Mouse (Mus musculus) intestine, embryonic 15.5 days (tissue): ENCODE results near the gene Wipi1. TPM values are rescaled to one million over a fixed set of nuclear protein-coding genes. Genes with fewer than 3 reads are reported as not detected.
"Not testable (repeated sequence)": the region's sequence is repeated elsewhere in the genome, so short reads cannot be mapped to it uniquely, and the experiment has no call there.

Source experiments
- ATAC-seq: fragments of 200-750 bp; cut with Nextera tagmentation; 2 replicates; pipeline ENCODE4 v1.8.0; 2017; ENCODE audit warnings: moderate TSS enrichment, moderate library complexity
- H3K27ac ChIP-seq: fragments of 300-500 bp; sonication (generic); 2 replicates; pipeline ENCODE4 v1.5.1; 2015; ENCODE audit warnings: mild to moderate bottlenecking, inconsistent platforms
- H3K27me3 ChIP-seq: fragments of 300-500 bp; sonication (generic); replicated peaks from 2 replicates; pipeline ENCODE4 v1.6.1; 2015; ENCODE audit warnings: inconsistent platforms
- H3K36me3 ChIP-seq: fragments of 300-500 bp; sonication (generic); 2 replicates; pipeline ENCODE4 v1.6.1; 2015; ENCODE audit warnings: inconsistent platforms
- H3K4me1 ChIP-seq: fragments of 300-500 bp; sonication (generic); replicated peaks from 2 replicates; pipeline ENCODE4 v1.6.1; 2015; ENCODE audit warnings: inconsistent platforms
- H3K4me2 ChIP-seq: fragments of 300-500 bp; sonication (generic); replicated peaks from 2 replicates; pipeline ENCODE4 v1.6.1; 2015; ENCODE audit warnings: mild to moderate bottlenecking, inconsistent platforms
- H3K4me3 ChIP-seq: fragments of 300-500 bp; sonication (generic); replicated peaks from 2 replicates; pipeline ENCODE4 v1.5.1; 2015; ENCODE audit warnings: inconsistent platforms
- H3K9ac ChIP-seq: fragments of 300-500 bp; sonication (generic); 2 replicates; pipeline ENCODE4 v1.6.1; 2015; ENCODE audit warnings: inconsistent platforms
- H3K9me3 ChIP-seq: fragments of 300-500 bp; sonication (generic); 2 replicates; pipeline ENCODE4 v1.6.1; 2016; ENCODE audit warnings: inconsistent platforms
- WGBS: fragments of 180-500 bp; shearing (Covaris S2); methylation state at CpG from one replicate; pipeline ENCODE4 v1.1.7; 2015; 5-methylcytosine and 5-hydroxymethylcytosine counted together
- polyA plus RNA-seq: library from polyadenylated mRNA; unstranded; fragments of >200 nt; fragmentation: Nextera tagmentation; extraction: Ambion mirVana; gene quantifications from 2 replicates; pipeline ENCODE4 v1.2.1, GENCODE M21; 2015

The Wipi1 gene
- polyA plus RNA-seq, 1 experiment from 2014 or later = 30.4 TPM

GRCm38 (mm10) chr11:109641498-109642222 lies 29.9 kb upstream of the Wipi1 start:
- 71% methylated on average over 5 of the region's 5 CpGs for WGBS
- ATAC-seq = no peak

GRCm38 (mm10) chr11:109635871-109636395 lies 24.2 kb upstream of the Wipi1 start:
- no peaks in the 10 kb centered on the region for H3K9me3 ChIP-seq
- ATAC-seq = no peak
- no peaks in the 10 kb centered on the region for H3K4me1 ChIP-seq
- WGBS = 37% methylated on average over 6 of the region's 6 CpGs
- H3K27me3 ChIP-seq = no peaks in the 10 kb centered on the region
- no peak overlapping the region for H3K4me2 ChIP-seq
- H3K9ac ChIP-seq = no peak overlapping the region
- H3K4me3 ChIP-seq = no peak overlapping the region
- no peaks in the 10 kb centered on the region for H3K36me3 ChIP-seq
- H3K27ac ChIP-seq = no peak overlapping the region

More at GRCm38 (mm10) chr11:109641498-109642222, 29.9 kb upstream of the Wipi1 start:
- Histone ChIP-seq H3K27me3 (no peaks in the 10 kb centered on the region), H3K27ac (no peak overlapping the region), H3K4me1 (no peaks in the 10 kb centered on the region), H3K9me3 (no peaks in the 10 kb centered on the region), H3K9ac (no peak overlapping the region), H3K4me3 (no peak overlapping the region), H3K36me3 (no peaks in the 10 kb centered on the region), H3K4me2 (no peak overlapping the region)

- no peak for ATAC-seq
- Histone ChIP-seq H3K9me3 (no peaks in the 10 kb centered on the region), H3K4me1 (no peaks in the 10 kb centered on the region), H3K9ac (no peak overlapping the region), H3K27ac (no peak overlapping the region), H3K4me3 (no peak overlapping the region), H3K36me3 (no peaks in the 10 kb centered on the region), H3K4me2 (no peak overlapping the region), H3K27me3 (no peaks in the 10 kb centered on the region)
- 71% methylated on average over 9 of the region's 9 CpGs for WGBS
Observed at GRCm38 (mm10) chr11:109634928-109635327, 23.2 kb upstream of the Wipi1 start.

GRCm38 (mm10) chr11:109629021-109629521 lies 17.3 kb upstream of the Wipi1 start:
- ATAC-seq = no peak
- Histone ChIP-seq H3K4me2 (no peak overlapping the region), H3K9ac (no peak overlapping the region), H3K4me1 (no peaks in the 10 kb centered on the region), H3K36me3 (no peaks in the 10 kb centered on the region), H3K9me3 (no peaks in the 10 kb centered on the region), H3K27ac (no peak overlapping the region), H3K27me3 (no peaks in the 10 kb centered on the region), H3K4me3 (no peak overlapping the region)
- WGBS = 53% methylated on average over 10 of the region's 10 CpGs

- no peaks in the 10 kb centered on the region for H3K27me3 ChIP-seq
- 81% methylated on average over 3 of the region's 3 CpGs for WGBS
Observed at GRCm38 (mm10) chr11:109628099-109628498, 16.3 kb upstream of the Wipi1 start.

GRCm38 (mm10) chr11:109627648-109628047 lies 15.9 kb upstream of the Wipi1 start:
- Histone ChIP-seq H3K36me3 (no peaks in the 10 kb centered on the region), H3K27me3 (no peaks in the 10 kb centered on the region), H3K4me3 (no peak overlapping the region), H3K4me2 (no peak overlapping the region), H3K27ac (no peak overlapping the region), H3K9ac (no peak overlapping the region), H3K9me3 (no peaks in the 10 kb centered on the region), H3K4me1 (peaks cover 4% of the 10 kb centered on the region; the same call in 1 of the 2 replicates)
- ATAC-seq = no peak
- WGBS = 91% methylated on average over 4 of the region's 4 CpGs

More at GRCm38 (mm10) chr11:109628099-109628498, 16.3 kb upstream of the Wipi1 start:
- Histone ChIP-seq H3K4me2 (no peak overlapping the region), H3K9me3 (no peaks in the 10 kb centered on the region), H3K36me3 (no peaks in the 10 kb centered on the region), H3K4me3 (no peak overlapping the region), H3K27ac (no peak overlapping the region), H3K4me1 (0 out of 2 replicates have a peak, but pooled peaks cover 2% of the 10 kb centered on the region), H3K9ac (no peak overlapping the region)
- no peak for ATAC-seq

- Histone ChIP-seq H3K27me3 (no peaks in the 10 kb centered on the region), H3K4me3 (no peak overlapping the region), H3K4me2 (no peak overlapping the region), H3K9me3 (no peaks in the 10 kb centered on the region), H3K27ac (no peak overlapping the region), H3K4me1 (peaks cover 7% of the 10 kb centered on the region; the same call in 1 of the 2 replicates), H3K36me3 (no peaks in the 10 kb centered on the region), H3K9ac (no peak overlapping the region)
- 81% methylated on average over 7 of the region's 7 CpGs for WGBS
- ATAC-seq = no peak
Observed at GRCm38 (mm10) chr11:109623238-109623637, 11.5 kb upstream of the Wipi1 start.

- Histone ChIP-seq H3K4me2 (peak overlapping the region; percentile 52), H3K27me3 (no peaks in the 10 kb centered on the region), H3K27ac (no peak overlapping the region), H3K4me3 (peak overlapping the region; percentile 18; the same call in 1 of the 2 replicates), H3K9me3 (no peaks in the 10 kb centered on the region), H3K36me3 (no peaks in the 10 kb centered on the region), H3K9ac (peak overlapping the region; percentile 17; the same call in 1 of the 2 replicates), H3K4me1 (peaks cover 7% of the 10 kb centered on the region; the same call in 1 of the 2 replicates)
- ATAC-seq = peak; percentile 50; the same call in 1 of the 2 replicates
- 18% methylated on average over 15 of the region's 15 CpGs for WGBS
Observed at GRCm38 (mm10) chr11:109622518-109623037, 10.8 kb upstream of the Wipi1 start.

GRCm38 (mm10) chr11:109621183-109621582 lies 9.4 kb upstream of the Wipi1 start:
- H3K36me3 ChIP-seq = no peaks in the 10 kb centered on the region
- no peaks in the 10 kb centered on the region for H3K9me3 ChIP-seq
- no peak overlapping the region for H3K4me3 ChIP-seq
- no peak for ATAC-seq
- H3K9ac ChIP-seq = no peak overlapping the region
- H3K27ac ChIP-seq = no peak overlapping the region
- 18% methylated on average over 2 of the region's 2 CpGs for WGBS
- H3K27me3 ChIP-seq = no peaks in the 10 kb centered on the region
- no peak overlapping the region for H3K4me2 ChIP-seq
- peaks cover 7% of the 10 kb centered on the region; the same call in 1 of the 2 replicates for H3K4me1 ChIP-seq

- Histone ChIP-seq H3K36me3 (no peaks in the 10 kb centered on the region), H3K27ac (no peak overlapping the region), H3K4me1 (peaks cover 7% of the 10 kb centered on the region; the same call in 1 of the 2 replicates), H3K4me2 (no peak overlapping the region), H3K9ac (no peak overlapping the region), H3K4me3 (no peak overlapping the region), H3K9me3 (no peaks in the 10 kb centered on the region), H3K27me3 (no peaks in the 10 kb centered on the region)
- no peak for ATAC-seq
- WGBS = 84% methylated on average over 6 of the region's 6 CpGs
Observed at GRCm38 (mm10) chr11:109620356-109620755, 8.6 kb upstream of the Wipi1 start.

- not testable (repeated sequence) for H3K4me3 ChIP-seq, H3K27ac ChIP-seq, H3K9me3 ChIP-seq, H3K9ac ChIP-seq, H3K27me3 ChIP-seq, H3K4me1 ChIP-seq, H3K36me3 ChIP-seq, H3K4me2 ChIP-seq
- 39% methylated on average over 8 of the region's 8 CpGs for WGBS
- peak; percentile 46; the same call in 1 of the 2 replicates for ATAC-seq
Observed at GRCm38 (mm10) chr11:109619055-109619454, 7.3 kb upstream of the Wipi1 start.

GRCm38 (mm10) chr11:109616766-109617165 lies 5.0 kb upstream of the Wipi1 start:
- 48% methylated on average over 4 of the region's 4 CpGs for WGBS
- H3K27ac ChIP-seq = no peak overlapping the region
- no peak overlapping the region for H3K4me2 ChIP-seq
- ATAC-seq = no peak
- no peak overlapping the region for H3K9ac ChIP-seq
- H3K4me1 ChIP-seq = no peaks in the 10 kb centered on the region
- H3K36me3 ChIP-seq = no peaks in the 10 kb centered on the region
- H3K4me3 ChIP-seq = no peak overlapping the region
- no peaks in the 10 kb centered on the region for H3K27me3 ChIP-seq
- H3K9me3 ChIP-seq = no peaks in the 10 kb centered on the region
